Mouse (Mus musculus) forebrain, embryonic 11.5 days (tissue): ENCODE data around the gene Tbrg4. TPM values are rescaled to one million over a fixed set of nuclear protein-coding genes. Genes with fewer than 3 reads are reported as not detected.

ENCODE experiments used
- ATAC-seq: fragments of 200-750 bp; cut with Nextera tagmentation; replicated peaks from 2 replicates; pipeline ENCODE4 v1.8.0; 2017; ENCODE audit warnings: moderate TSS enrichment; ENCODE audit not compliant: low FRiP score
- DNase-seq: peaks from one replicate; pipeline ENCODE4 v3.0.0-alpha.2; 2017; ENCODE audit warnings: low spot score
- H3K27ac ChIP-seq: fragments of 300-500 bp; sonication (generic); 2 replicates; pipeline ENCODE4 v1.5.1; 2014; ENCODE audit warnings: low read depth, low read length
- H3K27me3 ChIP-seq: fragments of 300-500 bp; sonication (generic); 2 replicates; pipeline ENCODE4 v1.6.1; 2014; ENCODE audit warnings: mild to moderate bottlenecking, low read length, mixed read lengths; ENCODE audit not compliant: control insufficient read depth, insufficient read depth
- H3K36me3 ChIP-seq: fragments of 300-500 bp; sonication (generic); 2 replicates; pipeline ENCODE4 v1.6.1; 2014; ENCODE audit warnings: mild to moderate bottlenecking, low read length, moderate library complexity, mixed read lengths; ENCODE audit not compliant: control insufficient read depth, insufficient read depth
- H3K4me1 ChIP-seq: fragments of 300-500 bp; sonication (generic); replicated peaks from 2 replicates; pipeline ENCODE4 v1.6.1; 2014; ENCODE audit warnings: low read length, mixed read lengths; ENCODE audit not compliant: control insufficient read depth, insufficient read depth
- H3K4me2 ChIP-seq: fragments of 300-500 bp; sonication (generic); 2 replicates; pipeline ENCODE4 v1.6.1; 2014; ENCODE audit warnings: low read depth, mild to moderate bottlenecking, low read length, moderate library complexity, mixed read lengths; ENCODE audit not compliant: severe bottlenecking
- H3K4me3 ChIP-seq: fragments of 300-500 bp; sonication (generic); 2 replicates; pipeline ENCODE4 v1.5.1; 2014; ENCODE audit warnings: low read depth, low read length
- H3K9ac ChIP-seq: fragments of 300-500 bp; sonication (generic); 2 replicates; pipeline ENCODE4 v1.6.1; 2014; ENCODE audit warnings: low read length
- H3K9me3 ChIP-seq: fragments of 300-500 bp; sonication (generic); 2 replicates; pipeline ENCODE4 v1.6.1; 2016; ENCODE audit warnings: low read length, mixed read lengths; ENCODE audit not compliant: control insufficient read depth
- WGBS: fragments of 180-500 bp; shearing (Covaris S2); extraction: QIAGEN DNeasy Blood & Tissue Kit; methylation state at CpG from one replicate; pipeline ENCODE4 v1.1.7; 2014; 5-methylcytosine and 5-hydroxymethylcytosine counted together
- polyA plus RNA-seq: library from polyadenylated mRNA; unstranded; fragments of >200 nt; fragmentation: Nextera tagmentation; extraction: Ambion mirVana; gene quantifications from 2 replicates; pipeline ENCODE4 v1.2.1, GENCODE M21; 2014

Tbrg4 gene
- polyA plus RNA-seq, 1 experiment from 2014 or later: 53.0 TPM

DNA sequence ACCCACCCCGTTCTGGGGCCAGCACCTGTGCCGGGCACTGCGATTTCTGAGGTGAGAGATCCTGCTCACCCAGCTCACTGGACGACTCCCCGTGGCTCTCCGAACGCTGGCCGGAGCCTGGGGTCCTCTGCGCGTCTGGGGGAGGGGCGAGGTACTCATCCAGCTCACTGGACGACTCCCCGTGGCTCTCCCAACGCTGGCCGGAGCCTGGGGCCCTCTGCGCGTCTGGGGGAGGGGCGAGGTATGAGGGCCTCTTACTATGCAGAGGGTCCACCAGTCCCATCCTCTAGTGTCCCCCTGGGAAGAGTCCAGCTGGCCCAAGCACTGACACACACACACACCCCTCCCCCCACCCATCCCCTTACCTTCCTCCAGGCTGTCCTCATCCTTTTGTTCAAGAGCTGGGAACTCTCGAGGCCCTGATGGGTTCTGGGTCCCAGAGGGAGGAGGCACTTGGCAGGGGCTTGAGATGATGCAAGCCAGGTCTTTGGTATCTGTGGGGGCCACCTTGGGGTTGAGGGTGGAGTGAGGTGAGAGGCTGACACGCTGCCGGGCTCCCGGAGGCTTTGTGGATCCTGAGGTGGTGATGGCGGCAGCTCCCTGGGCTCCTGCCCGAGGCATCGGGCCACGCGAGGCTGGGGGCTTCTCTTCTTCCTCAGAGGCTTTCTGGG is 26.7 kb downstream of the Tbrg4 start:
- H3K4me3 ChIP-seq: no peak overlapping the region
- H3K27me3 ChIP-seq: no peaks in the 10 kb centered on the region
- H3K4me2 ChIP-seq: peak overlapping the region; percentile 35
- H3K36me3 ChIP-seq: peaks cover 8% of the 10 kb centered on the region; the same call in 1 of the 2 replicates
- 18% methylated on average over 21 of the region's 27 CpGs for WGBS
- ATAC-seq: peak; percentile 58
- peak; percentile 64 for DNase-seq
- H3K4me1 ChIP-seq: peaks cover 16% of the 10 kb centered on the region
- H3K9me3 ChIP-seq: no peaks in the 10 kb centered on the region
- peak overlapping the region; percentile 35; the same call in 1 of the 2 replicates for H3K9ac ChIP-seq
- H3K27ac ChIP-seq: no peak overlapping the region

DNA sequence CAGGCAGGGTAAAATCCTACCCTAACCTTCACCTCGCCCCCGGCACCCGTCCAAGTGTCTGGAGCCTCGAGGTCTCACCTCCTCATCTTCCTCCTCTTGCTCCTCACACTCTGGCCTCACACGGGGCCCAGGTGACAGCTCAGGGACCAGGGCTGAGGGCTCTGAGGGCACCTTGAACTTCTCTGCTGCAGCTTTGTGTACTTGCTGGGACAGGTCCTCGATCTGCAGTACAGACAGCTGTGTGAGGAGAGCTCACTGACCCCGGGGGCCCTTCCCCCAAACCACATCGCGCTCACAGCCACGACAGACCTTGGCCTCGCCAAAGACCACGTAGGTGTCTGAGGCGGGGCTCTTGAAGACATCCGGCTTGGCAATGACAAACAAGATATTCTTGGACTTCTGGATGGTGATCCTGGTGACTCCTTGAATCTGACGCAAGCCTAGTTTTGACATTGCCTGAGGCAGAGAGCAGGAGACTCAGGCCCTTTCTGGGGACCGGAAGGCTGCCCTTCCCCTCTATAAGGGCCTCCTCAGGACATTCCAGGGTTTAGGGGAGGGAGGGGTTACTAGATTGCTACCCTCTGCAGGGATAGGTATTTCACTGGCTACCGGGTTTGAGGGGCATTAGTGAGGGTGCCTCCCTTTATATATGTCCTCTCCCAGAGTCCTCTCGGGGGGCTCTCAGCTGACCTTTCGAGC is 27.5 kb downstream of the Tbrg4 start:
- Histone ChIP-seq H3K9me3 (no peaks in the 10 kb centered on the region), H3K27ac (no peak overlapping the region), H3K4me2 (peak overlapping the region; percentile 35; the same call in 1 of the 2 replicates), H3K27me3 (no peaks in the 10 kb centered on the region), H3K9ac (peak overlapping the region; percentile 35; the same call in 1 of the 2 replicates), H3K4me3 (no peak overlapping the region), H3K4me1 (peaks cover 11% of the 10 kb centered on the region), H3K36me3 (peaks cover 8% of the 10 kb centered on the region; the same call in 1 of the 2 replicates)
- peak; percentile 53 for DNase-seq
- peak; percentile 21; the same call in 1 of the 2 replicates for ATAC-seq
- WGBS: 60% methylated on average over 19 of the region's 19 CpGs

DNA sequence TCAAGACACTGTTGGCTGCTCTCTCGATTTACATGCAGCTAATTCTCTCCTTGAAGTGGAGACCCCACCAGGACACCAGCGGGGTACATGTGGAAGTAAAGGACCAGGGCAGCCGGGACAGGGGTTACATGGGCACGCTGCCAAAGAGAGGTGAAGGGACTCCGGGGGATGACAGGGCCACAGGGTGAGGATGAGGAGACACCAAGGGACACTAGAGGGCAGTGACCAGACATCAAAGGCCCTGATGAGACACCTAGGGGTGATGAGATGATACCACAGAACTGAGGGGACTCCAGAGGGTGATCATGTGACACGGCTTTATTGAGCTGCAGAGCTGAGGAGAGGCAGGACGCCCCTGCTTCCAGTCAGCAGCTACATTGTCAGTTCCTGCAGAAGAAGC is 28.3 kb downstream of the Tbrg4 start:
- Histone ChIP-seq H3K36me3 (peaks cover 14% of the 10 kb centered on the region), H3K27me3 (no peaks in the 10 kb centered on the region), H3K4me3 (no peak overlapping the region), H3K27ac (no peak overlapping the region), H3K9me3 (no peaks in the 10 kb centered on the region), H3K4me2 (no peak overlapping the region), H3K9ac (no peak overlapping the region), H3K4me1 (peaks cover 9% of the 10 kb centered on the region)
- ATAC-seq (no peak), DNase-seq (peak; percentile 51)
- WGBS: 88% methylated on average over 7 of the region's 7 CpGs

DNA sequence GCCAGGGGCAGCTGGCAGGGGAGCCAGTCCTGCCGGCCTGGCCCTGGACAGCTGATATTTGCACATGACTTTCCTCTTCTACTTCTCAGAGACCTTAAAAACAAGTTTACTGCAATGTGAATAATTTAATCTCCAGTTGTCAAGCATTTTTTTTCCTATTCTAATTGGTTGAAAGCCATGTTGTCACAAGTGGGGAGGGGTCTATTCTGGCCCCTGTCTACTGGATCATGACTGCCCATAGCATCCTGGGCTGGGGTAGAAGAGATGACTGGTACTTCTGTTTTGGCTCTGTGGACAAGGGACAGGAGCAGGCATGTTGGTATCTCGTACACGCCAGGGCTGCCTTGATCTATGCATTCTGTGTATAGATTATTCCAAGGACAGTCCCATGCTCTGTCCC is 29.3 kb downstream of the Tbrg4 start:
- H3K27ac ChIP-seq: no peak overlapping the region
- no peak overlapping the region for H3K9ac ChIP-seq
- ATAC-seq: no peak
- DNase-seq: no peak
- H3K27me3 ChIP-seq: no peaks in the 10 kb centered on the region
- no peak overlapping the region for H3K4me3 ChIP-seq
- WGBS: 81% methylated on average over 3 of the region's 3 CpGs
- H3K4me2 ChIP-seq: no peak overlapping the region
- no peaks in the 10 kb centered on the region for H3K9me3 ChIP-seq
- peaks cover 14% of the 10 kb centered on the region for H3K36me3 ChIP-seq
- peaks cover 9% of the 10 kb centered on the region for H3K4me1 ChIP-seq

DNA sequence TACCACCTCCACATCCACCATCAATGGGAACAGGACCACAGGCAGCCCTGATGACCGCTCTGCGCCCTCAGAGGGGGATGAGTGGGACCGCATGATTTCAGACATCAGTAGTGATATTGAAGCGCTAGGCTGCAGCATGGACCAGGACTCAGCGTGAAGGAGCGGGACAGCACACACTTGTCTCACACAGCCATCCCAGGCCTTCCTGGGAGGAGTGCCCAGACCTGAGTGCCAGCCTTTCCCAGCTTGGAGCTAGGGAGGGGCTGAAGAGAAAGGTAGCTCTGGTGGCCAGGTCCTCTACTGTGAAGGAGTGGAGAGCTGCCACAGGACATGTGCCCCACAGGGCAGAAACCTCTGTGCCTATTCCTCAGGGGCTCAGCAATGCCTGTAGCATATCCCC is 29.7 kb downstream of the Tbrg4 start:
- H3K4me3 ChIP-seq: no peak overlapping the region
- no peak for ATAC-seq
- H3K4me1 ChIP-seq: peaks cover 9% of the 10 kb centered on the region
- no peaks in the 10 kb centered on the region for H3K9me3 ChIP-seq
- WGBS: 96% methylated on average over 6 of the region's 6 CpGs
- H3K36me3 ChIP-seq: peaks cover 14% of the 10 kb centered on the region
- peak; percentile 49 for DNase-seq
- H3K9ac ChIP-seq: no peak overlapping the region
- H3K4me2 ChIP-seq: no peak overlapping the region
- H3K27ac ChIP-seq: no peak overlapping the region
- H3K27me3 ChIP-seq: no peaks in the 10 kb centered on the region

DNA sequence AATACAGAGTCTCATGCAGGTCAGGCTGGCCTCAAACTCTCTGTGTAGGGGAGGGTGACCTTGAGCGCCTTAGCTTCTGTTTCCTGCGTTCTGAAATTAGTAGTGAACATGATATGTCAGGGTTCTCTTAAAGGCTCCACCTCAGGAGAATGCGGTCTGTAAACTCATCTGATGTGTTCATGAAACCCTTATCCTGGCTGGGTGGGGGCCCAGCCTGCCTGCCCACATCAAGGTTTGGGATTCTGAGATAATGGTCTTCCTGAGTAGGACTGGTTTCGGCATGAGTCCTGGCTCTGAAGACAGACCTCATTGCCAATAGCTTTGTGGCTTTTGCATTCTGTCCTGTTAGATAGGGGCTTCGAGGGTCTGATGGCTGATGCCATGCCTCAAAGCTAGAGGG is 30.5 kb downstream of the Tbrg4 start:
- Histone ChIP-seq H3K4me1 (peaks cover 9% of the 10 kb centered on the region), H3K27ac (no peak overlapping the region), H3K9ac (no peak overlapping the region), H3K4me2 (no peak overlapping the region), H3K9me3 (no peaks in the 10 kb centered on the region), H3K27me3 (no peaks in the 10 kb centered on the region), H3K4me3 (no peak overlapping the region), H3K36me3 (peaks cover 14% of the 10 kb centered on the region)
- 96% methylated on average over 5 of the region's 5 CpGs for WGBS
- no peak for DNase-seq
- ATAC-seq: no peak

DNA sequence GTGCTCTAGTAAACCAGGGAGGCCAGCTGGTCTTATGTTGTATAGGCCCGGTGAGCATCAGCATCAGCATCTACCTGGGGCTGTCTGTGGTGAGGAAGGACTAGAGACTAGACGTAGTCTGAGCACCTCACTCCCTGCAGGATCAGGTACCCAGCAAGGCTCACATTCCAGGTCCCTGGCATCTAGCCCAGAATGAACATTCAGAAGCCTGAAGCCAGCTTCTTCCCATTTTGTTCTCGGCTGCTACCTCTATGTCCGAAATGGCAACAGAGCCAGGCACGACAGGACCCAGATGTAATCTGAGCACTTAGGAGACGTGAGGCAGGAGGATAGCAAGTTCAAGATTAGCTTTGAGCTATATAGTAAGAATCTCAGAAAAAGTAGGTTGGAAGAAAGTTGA is 31.0 kb downstream of the Tbrg4 start:
- 88% methylated on average over 6 of the region's 6 CpGs for WGBS
- no peaks in the 10 kb centered on the region for H3K9me3 ChIP-seq
- ATAC-seq (no peak), DNase-seq (no peak)
- no peaks in the 10 kb centered on the region for H3K27me3 ChIP-seq
- H3K9ac ChIP-seq: no peak overlapping the region
- peaks cover 14% of the 10 kb centered on the region for H3K36me3 ChIP-seq
- H3K4me2 ChIP-seq: no peak overlapping the region
- no peak overlapping the region for H3K4me3 ChIP-seq
- H3K4me1 ChIP-seq: peaks cover 9% of the 10 kb centered on the region
- no peak overlapping the region for H3K27ac ChIP-seq

DNA sequence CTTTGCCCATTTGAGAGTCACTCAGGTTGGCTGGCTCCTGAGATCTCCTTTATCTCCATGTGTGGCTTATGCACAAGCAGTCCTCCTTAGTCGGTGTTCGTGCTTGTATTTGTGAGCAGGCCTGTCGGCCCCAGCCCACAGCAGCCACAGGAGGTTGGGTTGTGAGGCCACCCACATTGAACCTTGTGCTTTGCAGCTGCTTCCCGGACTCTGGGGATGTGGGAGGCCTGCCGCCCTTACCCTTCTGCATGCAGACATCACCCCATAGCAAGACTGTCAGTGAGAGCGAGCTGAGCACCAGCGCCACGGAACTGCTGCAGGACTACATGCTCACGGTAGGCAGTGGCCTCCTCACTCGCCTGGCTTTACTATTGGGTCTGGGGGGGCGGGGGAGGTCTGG is 32.5 kb downstream of the Tbrg4 start:
- WGBS: 82% methylated on average over 11 of the region's 11 CpGs

More for the DNA sequence above, 32.5 kb downstream of the Tbrg4 start:
- Histone ChIP-seq H3K27me3 (no peaks in the 10 kb centered on the region), H3K27ac (no peak overlapping the region), H3K9me3 (no peaks in the 10 kb centered on the region), H3K9ac (no peak overlapping the region), H3K36me3 (peaks cover 14% of the 10 kb centered on the region), H3K4me3 (no peak overlapping the region), H3K4me2 (no peak overlapping the region), H3K4me1 (peaks cover under 1% of the 10 kb centered on the region; the same call in 1 of the 2 replicates)
- DNase-seq (peak; percentile 47), ATAC-seq (no peak)
